Mouse (Mus musculus) liver (tissue): ENCODE data around the gene Itgad.
"Not testable (repeated sequence)": the region's sequence is repeated elsewhere in the genome, so short reads cannot be mapped to it uniquely, and the experiment has no call there.

Experiments used
- DNase-seq: peaks from one replicate; pipeline ENCODE4 v3.0.0-alpha.2; 2020; ENCODE audit warnings: mixed read lengths

The Itgad gene

DNA sequence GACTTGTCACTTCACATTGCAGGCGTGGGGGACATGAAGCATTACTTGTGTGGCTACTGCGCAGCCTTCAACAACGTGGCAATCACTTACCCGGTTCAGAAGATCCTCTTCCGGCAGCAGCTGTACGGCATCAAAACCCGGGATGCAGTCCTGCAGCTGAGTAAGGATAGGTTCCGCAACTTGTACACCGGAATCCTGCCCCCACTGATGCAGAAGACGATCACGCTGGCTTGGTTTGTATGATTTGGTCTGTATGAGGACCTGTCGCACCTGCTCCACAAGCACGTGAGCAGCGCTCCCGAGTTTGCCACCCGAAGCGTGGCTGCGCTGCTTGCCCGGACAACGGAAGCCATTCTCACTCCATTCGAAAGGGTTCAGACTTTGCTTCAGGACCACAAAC, at the start of gene Itgad:
Gene Itgad (plus strand): TSS at position 301 of the 400 bp plus-strand sequence.
- no peak for DNase-seq

DNA sequence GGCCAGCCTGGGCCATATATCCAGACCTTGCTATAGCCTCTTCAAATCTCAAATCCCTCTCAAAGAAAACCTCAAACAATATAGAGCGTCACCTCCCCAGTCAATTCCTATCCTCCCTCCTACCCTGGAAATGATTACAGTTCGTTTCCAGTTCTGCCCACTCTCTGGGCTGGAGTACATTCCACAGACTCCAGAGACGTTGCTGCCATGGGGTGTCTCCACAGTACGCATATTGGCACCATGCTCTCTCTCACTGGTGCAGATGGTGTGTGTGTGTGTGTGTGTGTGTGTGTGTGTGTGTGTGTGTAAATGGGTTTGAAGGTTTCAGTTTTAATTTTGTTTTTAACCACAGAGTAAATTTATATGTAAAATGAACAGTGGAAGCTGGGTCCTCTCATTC, 48.9 kb upstream of the Itgad start:
- no peak for DNase-seq

DNA sequence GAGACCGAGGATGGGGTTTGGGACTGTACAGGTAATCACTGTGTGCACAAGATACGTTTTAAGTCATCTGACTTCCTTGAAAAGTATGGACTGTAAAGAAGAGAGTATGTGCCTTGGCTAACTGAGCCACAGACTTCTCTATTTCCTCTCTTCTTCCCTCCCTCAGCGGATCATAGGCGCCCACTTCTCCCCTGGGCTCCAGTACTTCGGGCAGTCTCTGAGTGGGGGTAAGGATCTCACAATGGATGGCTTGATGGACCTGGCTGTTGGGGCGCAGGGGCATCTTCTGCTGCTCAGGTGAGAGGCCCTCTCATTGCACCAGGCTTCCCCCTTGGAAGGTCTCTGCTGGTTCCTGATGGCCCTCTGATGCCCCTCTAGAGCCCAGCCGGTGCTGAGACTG, 46.7 kb upstream of the Itgad start:
- DNase-seq, result no peak

DNA sequence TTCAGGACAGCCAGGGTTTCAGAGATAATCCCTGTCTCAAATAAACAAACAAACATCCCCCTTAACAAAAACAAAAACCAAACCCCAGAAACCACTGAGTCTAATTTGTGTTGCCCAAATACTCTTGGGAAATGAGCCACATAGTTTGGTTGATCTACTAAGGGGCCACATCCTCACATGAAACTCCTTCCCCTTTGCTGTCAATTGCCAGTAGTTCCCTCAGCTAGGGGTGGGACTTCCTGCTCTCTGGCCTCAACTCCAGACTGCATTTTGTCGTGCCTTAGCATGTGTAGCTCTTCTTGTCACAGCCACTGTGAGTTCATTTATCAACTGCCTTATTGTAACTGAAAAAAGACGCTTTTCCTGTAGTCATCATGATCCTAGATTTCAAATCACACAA, 43.9 kb upstream of the Itgad start:
- DNase-seq, result no peak

DNA sequence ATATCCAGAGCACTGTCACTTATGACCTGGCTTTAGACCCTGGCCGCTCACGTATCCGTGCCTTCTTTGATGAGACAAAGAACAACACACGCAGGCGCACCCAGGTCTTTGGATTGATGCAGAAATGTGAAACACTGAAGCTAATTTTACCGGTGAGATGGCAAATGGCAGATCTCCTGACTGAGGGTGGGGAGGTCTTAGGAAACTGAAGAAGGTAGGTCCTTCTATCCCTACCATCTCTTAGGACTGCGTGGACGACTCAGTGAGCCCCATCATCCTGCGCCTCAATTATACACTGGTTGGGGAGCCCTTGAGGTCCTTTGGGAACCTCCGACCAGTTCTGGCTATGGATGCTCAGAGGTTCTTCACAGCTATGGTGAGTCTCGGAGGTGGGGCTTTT, 42.0 kb upstream of the Itgad start:
- DNase-seq, result no peak

DNA sequence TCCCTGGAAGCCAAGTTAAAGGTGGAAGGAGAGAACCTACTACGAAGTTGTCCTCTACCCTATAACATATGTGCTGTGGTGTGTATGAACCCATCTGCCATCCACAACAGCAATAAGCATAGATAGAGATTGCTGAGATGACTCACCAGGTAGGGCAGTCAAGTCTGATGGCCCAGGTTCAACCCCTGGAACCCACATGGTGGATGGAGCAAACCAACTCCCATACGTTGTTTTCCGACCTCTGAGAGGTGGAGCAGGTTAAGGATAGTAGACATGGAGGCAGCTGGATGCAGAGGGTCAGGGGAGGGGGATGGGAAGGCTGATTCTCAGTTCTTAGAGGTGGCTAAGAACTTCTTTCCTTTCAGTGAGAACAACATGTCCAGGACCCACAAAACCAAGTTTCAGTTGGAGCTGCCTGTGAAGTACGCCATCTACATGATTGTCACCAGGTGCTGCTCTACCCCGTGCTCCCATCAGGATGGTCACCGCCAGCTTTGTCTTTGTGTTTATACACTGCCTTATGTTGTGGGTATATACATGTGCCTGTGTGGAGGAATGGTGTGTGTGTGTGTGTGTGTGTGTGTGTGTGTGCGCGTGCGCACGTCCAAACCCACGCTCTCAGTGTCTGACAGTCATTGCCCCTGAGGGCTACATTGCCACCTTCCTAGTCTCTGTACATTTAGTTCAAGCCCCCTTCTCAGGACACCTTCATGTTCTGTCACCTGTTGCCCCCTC, 39.6 kb upstream of the Itgad start:
- DNase-seq, result no peak

DNA sequence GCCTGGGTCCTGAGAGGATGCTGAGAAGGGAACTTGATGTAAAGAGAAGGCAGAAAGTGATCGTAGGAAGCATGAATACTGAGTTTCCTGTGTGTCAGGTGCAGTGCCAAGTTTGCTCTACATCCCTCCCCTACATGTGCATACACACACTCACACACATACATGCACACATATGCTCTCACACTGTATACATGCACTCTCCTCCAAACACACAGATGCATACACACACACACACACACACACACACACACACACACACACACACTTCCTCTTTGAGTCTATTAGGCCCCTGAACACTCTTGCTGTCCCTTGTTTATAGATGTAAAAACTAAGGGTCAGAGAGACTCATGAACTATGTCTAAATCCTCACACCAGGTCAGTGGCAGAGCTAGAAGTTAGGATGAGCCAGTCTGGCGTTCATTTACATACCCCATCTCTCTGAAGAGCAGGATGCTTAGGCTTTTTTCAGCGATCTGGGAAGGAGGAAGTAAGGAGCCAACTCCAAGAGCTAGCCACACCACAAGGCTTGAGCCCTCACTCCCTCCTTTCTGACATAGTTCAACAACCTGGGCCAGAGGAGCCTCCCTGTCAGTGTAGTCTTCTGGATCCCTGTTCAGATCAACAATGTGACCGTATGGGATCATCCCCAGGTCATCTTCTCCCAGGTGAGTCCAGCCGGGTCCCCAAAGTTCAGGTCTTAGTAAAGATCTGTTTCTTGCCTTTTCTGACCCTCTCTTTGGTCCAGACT, 38.8 kb upstream of the Itgad start:
- no peak for DNase-seq

DNA sequence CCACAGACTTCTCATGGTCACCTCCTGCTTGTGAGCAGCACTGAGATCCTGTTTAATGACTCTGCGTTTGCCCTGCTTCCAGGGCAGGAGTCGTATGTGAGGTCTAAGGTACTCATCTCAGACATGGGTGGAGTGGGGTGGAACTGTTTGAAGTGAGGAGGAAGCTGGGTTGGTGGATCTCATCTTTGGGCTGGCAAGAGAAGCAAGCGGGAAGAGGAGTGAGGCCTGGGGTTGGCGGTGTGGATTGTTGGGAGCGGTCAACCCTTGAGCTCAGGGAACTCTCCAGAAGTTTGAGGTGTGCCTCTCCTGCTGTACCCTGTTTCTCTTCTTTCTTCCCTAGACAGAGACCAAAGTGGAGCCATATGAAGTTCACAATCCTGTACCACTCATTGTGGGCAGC, 37.8 kb upstream of the Itgad start:
- DNase-seq, result no peak

DNA sequence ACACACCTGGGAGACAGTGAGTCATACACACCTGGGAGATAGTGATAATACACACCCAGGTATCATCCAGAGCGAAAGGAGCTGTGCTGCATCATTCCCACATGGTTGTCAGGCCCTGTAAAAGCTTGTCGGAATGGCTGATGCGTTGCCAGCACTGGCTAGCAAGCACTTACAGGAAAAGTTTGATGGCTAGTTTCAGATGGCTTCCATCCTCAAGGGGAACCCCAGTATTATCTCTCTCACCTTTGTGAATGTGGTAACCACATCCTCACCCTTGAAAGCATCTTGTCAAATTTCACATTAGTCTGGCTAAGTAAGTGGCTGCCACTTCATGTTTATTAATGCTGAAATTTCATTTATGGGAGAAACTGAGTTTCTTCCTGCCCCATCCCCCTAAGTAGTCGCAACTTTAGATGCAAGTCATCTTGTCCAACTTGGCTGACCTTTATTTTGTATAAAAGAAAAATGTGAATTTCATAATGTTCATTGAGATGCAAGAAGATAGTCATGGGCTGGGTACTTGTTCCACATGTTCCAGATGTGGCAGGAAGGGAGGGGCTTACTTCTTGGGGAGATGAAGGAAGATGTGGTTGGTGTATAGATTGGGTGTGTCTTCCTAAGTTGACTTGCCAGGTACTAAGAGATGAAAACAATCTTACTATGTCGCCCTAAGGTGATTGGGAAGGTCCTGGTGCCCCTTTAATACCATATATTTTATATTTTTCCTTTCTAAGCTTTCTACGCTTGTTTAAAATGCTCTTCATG, 34.3 kb upstream of the Itgad start:
- no peak for DNase-seq

DNA sequence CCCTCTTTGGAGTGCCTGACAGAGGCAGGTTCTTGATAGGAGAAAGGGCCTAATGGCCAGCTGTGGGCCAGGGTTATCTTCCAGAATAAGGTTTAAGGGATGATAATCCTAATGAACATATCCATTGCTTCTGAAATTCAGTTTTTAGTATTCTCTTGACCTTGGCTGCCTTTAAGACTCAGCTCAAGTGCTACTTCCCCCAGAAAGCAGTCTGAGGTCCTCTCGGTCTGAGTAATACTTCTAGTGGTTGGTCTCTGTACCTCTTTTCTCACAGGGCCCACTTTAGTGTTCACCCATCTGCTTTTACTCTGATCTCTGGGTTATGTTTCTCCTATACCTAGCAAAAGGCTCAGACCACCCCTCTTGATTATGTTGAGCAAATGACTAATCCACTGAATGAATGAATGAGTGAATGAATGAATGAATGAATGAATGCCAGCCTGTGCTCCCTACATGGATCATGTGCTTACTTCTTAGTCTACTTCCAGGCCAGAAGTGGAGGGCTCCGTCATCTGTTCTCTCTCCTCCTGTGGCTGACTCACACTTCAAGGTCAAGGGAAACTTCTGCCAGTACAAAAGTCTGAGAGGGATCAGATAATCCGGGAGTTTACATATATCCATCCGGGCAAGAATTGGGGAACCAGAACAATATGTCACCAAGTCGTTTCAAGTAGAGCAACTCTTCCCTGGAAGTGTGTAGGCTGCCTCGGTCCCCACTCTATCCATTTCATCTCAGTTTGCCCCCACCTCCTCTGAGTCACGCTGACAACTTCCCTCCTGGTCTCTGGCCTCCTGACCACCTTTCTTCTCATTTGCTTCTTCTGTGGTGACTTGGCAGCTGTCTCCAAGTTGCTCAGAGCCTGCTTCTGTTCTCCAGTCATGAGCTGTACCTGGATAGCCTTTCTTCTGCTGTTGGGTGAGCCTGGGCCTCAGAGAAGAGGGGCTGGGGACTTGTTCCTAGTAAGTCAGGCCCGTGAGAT, 25.1 kb upstream of the Itgad start, which contains the start of gene Itgax:
Gene Itgax (plus strand): TSS at position 807 of the 980 bp plus-strand sequence.
- no peak for DNase-seq

DNA sequence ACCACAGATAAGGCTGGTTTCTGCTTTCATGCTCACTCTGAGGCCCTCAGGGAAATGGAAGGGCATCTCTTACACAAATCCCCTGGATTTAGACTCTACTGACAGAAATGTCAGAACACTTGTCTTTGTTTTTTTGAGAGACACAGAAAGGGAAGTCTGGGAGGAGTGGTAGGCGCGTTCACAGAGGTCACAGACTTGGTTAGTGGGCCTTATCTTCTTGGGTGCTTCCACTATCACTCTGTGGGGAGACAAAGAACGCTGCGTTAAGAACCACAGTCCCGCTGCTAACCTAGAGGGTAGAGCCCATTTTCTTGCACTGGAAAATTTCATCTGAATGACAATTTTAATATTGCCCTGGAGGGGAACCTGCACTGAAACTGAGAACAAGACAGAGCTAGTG, 22.0 kb upstream of the Itgad start:
- DNase-seq, result no peak

DNA sequence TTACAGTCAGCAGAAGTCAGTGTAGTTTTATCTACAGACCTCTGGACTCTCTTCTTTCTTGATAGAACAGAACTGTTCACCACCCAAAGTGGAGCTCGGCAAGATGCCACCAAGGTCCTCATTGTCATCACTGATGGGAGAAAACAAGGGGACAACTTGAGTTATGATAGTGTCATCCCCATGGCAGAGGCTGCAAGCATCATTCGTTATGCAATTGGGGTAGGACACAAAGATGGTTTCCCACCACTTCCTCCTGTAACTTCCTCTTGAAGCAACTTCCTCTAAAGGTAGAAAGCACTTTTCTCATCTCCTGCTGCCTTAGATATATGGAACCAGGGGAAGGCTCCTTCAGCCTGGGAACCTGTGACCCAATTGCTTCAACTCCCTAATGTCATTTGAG, 20.6 kb upstream of the Itgad start:
- no peak for DNase-seq

DNA sequence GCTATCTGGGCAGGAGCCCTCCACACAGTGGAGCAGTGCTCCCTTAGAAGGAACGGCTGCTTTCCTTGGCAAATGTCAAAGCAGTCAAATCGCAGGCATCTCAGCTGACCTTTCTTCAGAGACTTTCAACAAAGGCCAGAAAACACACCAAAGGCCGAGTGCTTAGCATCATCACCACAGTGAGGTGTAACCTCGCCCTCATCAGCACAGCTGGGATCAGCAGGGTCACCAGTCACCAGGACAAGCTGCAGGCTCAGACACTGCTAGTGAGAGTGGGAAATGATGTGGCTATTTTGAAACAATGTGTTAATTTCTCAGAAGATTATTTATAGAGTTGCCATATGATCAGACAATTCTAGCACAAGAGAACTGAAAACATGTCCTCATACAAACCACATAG, 17.2 kb upstream of the Itgad start:
- no peak for DNase-seq

DNA sequence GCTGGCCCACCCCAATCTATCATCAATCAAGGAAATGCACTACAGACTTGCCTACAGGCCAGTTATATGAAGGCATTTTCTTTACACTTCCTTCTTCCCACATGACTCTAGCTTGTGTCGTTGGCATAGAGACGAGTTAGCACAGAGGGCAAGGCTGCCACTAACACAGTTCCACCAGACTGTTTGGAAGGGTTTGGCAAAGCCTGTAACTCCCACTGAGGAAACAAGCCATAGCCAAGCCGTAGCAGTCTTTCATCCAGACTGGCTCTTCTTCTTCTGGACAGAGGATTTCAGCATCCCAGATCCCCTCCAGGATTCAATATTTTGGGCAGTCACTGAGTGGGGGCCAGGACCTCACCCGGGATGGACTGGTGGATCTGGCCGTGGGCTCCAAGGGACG, 14.6 kb upstream of the Itgad start:
- no peak for DNase-seq

DNA sequence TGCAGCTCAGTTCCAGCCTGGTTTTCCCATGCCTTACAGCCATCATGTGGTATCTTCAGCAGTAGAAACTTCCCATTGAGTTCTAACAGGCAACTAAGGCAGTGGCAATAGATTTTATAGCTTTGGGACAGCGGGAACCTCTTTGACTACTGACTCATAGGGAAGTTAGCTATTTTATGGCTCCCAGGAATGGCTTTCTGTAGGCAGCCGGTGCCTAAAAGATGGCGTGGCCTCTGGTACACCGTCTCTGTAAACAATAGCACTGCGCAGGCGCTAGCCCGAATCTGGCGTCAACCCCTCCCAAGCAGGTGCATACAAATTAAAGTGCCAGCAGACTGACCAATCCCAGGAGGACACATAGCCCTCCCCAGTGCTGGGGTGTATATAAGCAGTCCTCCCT, 3.2 kb upstream of the Itgad start:
- no peak for DNase-seq

DNA sequence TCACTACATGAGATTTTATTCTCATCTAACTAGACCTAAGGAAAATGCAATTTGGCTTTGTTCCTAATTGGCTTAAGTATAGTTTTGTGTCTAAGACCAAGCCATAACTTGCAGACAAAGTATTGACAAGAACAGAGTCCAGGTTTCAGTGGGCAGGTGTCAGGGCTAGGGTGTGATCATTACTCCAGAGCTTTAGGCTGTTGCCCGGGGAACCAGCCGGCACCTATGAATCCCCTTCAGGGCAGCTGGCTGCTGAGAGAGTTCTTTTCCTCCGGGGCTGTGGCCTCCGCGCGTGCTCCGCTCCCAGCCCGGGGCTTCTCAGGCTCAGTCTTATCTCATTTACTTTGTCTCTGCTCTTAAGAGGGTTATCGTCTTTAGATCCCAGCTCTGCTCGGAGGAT, 748 bp downstream of the Itgad start:
- no peak for DNase-seq

DNA sequence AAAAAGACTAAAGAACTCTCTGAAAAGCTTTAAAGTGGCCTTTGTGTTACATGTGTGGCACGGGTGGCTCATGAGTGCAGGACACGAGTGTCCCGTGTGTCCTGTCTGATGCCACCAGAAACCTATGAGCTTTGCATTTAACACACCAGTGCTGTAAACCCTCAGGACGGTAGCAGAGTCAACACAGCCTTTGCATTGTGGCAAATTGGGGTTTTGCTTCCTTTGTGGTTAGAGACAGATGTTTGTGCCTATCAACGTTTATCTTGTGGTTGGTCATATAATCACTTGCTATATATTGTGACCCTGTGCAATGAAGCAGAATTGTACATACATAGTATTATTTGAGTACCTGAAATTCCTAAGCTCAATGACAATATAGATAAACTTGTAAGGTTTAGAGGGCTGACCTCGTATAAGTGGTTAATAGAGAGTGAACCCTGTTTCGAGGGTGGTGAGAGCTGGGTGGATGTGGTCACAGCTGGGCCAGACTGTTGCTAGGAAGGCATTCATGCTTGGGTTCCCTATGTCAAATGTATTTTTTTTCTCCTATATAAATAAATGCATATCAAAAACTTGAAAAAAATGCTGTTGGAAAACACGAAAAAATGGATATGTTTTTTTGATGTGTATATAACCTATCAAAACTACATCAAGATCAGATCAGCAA, 4.6 kb downstream of the Itgad start:
- not testable (repeated sequence) for DNase-seq

DNA sequence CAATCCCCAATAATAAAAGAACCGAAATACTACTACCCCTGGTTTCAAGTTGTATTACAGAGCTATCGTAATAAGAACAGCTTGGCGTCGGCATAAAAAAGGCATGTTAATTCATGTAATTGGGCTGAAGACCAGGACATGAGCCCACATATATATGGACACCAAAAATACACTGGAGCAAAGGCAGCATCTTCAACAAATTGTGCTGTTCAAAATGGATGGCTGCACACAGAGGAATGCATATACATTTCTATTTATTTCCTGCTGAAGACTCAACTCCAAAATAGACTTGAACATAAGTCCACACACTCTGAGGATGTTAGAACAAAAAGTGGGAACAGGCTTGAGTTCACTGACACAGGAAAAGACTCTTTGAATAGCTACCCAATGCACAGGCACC, 9.8 kb downstream of the Itgad start:
- no peak for DNase-seq

DNA sequence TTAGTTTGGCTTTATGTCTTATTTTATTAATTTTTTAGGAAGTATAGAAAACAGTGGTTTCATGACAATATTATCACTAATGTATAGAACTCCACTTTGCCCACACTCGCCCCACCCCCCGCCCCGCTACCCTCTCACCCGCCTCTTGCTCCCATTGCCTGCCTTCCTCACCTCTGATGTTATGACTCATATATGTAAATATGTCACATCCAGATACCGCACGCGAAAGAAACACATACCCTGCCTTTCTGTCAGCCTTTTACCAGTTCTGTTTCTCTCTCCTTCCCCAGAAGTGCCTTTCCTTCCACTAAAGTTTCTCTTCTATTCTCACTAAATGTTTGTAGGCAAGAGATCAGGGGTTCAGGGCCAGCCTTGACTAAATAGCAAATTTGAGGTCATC, 12.2 kb downstream of the Itgad start:
- no peak for DNase-seq

DNA sequence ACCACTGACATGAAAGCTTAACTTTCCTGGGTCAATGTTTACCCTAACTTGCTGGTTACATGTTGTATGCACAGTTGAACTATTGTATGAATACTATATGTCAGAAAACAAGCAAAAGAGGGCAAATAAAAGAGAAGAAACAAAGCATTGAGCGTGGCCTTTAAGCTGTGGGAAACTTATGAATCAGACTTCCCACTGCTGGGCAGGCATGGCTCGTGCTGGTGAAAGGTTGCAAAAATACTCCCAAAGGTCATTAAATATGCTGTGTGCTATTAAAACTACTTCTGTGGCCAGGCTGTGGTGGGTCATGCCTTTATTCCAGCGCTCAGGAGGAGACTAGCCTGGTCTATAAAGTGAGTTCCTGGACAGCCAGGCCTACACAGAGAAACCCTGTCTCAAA, 15.8 kb downstream of the Itgad start:
- no peak for DNase-seq

DNA sequence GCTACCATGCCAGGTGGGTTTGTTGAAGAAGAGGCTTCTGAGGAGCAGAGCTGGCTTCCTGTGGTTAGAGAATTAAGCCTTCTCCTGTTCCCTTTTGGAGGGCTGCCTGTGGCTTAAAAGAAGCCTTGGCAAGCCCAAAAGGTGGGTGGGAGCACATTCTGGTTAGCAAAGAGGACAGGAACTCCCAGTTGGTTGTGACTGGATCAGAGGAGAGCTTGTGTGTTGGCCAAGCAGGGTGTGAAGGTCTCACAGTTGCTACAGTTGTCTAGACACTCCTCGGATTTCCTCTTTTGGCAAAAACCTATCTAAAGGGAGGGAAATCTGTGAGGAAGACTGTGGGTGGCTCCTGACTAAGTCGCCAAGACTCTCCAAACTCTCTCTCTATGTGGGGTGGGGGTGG, 24.2 kb downstream of the Itgad start:
- no peak for DNase-seq

DNA sequence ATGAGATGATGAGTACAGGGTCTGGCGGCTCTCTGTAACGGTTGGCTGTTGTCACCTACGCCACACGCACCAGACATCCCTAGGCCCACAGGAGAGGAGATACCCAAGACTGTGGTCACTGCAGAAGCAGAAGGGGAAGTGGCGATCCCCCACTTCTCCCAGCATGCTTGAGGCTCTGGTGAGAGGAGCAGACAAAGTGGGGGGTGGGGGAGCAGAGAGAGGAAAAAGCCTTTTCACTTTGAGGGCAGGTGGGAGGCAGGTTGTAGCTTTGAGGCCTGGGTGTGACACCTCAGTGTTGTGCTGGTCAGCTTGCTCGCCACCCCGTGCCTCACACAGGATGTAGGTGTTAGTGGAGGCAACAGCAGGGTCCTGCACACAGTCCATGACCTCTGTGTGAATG, 25.9 kb downstream of the Itgad start:
- DNase-seq, result peak; percentile 36
